Comparison of ENCODE assay signal across 13 mouse cellular contexts in the genomic region with DNA sequence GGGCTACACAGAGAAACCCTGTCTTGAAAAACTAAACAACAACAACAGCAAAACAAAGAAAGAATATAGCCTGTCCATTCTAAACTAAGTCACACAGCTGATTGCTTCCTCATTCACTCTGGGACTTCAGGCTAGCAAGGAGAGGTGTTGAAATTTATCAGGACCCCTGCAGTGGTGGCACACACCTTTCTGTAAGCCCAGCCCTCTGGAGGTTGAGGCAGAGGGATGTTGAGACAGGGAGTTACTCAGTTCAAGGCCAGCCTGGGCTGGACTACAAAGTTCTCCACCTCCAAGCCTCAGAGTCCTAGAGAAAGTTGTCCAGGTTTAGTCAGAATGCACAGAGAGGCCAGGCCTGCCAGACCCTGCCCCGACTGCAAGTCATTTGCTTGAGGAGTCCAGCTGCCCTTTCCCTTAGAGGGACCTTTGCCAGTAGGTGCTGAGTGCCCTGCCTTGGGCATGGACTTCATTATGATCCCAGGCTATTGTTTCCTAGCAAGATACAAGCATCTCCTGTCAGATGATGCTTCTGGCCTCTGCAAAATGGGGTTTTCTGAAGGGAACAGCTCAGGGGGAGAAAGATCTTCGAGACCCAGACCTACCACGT. TPM values are rescaled to one million over a fixed set of nuclear protein-coding genes. Genes with fewer than 3 reads are reported as not detected.
A peak's percentile ranks its signal among the peaks of the same experiment; 100 is the strongest.
DNase-seq lines count a peak whose midpoint lies in the region; ATAC-seq and TF ChIP-seq lines count a peak whose summit lies in the region.
"Had no signal": no experiment of that assay in that cellular context is flagged by ENCODE, and none has a peak within 500 bp of the region (broad histone marks: within the 10 kb centered on the region; RNA-seq: fewer than 3 reads in every experiment).

No protein-coding gene starts in this region.

- intact Hi-C loops in gastrocnemius, adult 2 months (cut with DNase I), result no loop called here

- peak overlapping the region; percentile 12 for H3K27ac ChIP-seq in gastrocnemius, adult 2 months
- H3K27ac ChIP-seq in intestine, embryonic 15.5 days, result peak overlapping the region; percentile 38; the same call in 1 of the 2 replicates
- no peak overlapping the region for H3K27ac ChIP-seq in intestine, embryonic 16.5 days (ENCODE audit: low read length)
- peak overlapping the region; percentile 34; the same call in 1 of the 2 replicates for H3K27ac ChIP-seq in stomach, embryonic 14.5 days (ENCODE audit: low read length)
- H3K27ac ChIP-seq in stomach, postnatal 0 days (replicated peaks), result no peak overlapping the region
- H3K27ac ChIP-seq: liver, embryonic 15.5 days had no signal

- no peak overlapping the region for H3K4me3 ChIP-seq in gastrocnemius, adult 2 months
- no peak overlapping the region for H3K4me3 ChIP-seq in intestine, embryonic 15.5 days (replicated peaks)
- no peak overlapping the region for H3K4me3 ChIP-seq in intestine, embryonic 16.5 days (ENCODE audit: low read length)
- no peak overlapping the region for H3K4me3 ChIP-seq in stomach, embryonic 14.5 days (ENCODE audit: low read depth, low read length)
- no peak overlapping the region for H3K4me3 ChIP-seq in stomach, postnatal 0 days (ENCODE audit: low read depth, low read length)
- H3K4me3 ChIP-seq: liver, embryonic 15.5 days had no signal

- H3K27me3 ChIP-seq in intestine, embryonic 15.5 days (replicated peaks), result no peaks in the 10 kb centered on the region
- no peaks in the 10 kb centered on the region for H3K27me3 ChIP-seq in intestine, embryonic 16.5 days (replicated peaks; ENCODE audit: control insufficient read depth, insufficient read depth, low read length)
- H3K27me3 ChIP-seq in stomach, embryonic 14.5 days (ENCODE audit: control insufficient read depth, insufficient read depth, low read length), result no peaks in the 10 kb centered on the region
- no peaks in the 10 kb centered on the region for H3K27me3 ChIP-seq in stomach, postnatal 0 days (ENCODE audit: control insufficient read depth, insufficient read depth, low read length)
- H3K27me3 ChIP-seq: Patski had no signal

- TF ChIP-seq CTCF in gastrocnemius, adult 2 months (IDR thresholded peaks at IDR 0.05), result no peak
- no peak for TF ChIP-seq CTCF in stomach, postnatal 0 days (IDR thresholded peaks at IDR 0.05; ENCODE audit: low read depth)

- peaks cover 46% of the 10 kb centered on the region for H3K4me1 ChIP-seq in intestine, embryonic 15.5 days (replicated peaks)
- H3K4me1 ChIP-seq in intestine, embryonic 16.5 days (ENCODE audit: control insufficient read depth, insufficient read depth, low read length), result peaks cover 36% of the 10 kb centered on the region
- H3K4me1 ChIP-seq in stomach, embryonic 14.5 days (ENCODE audit: control insufficient read depth, insufficient read depth, low read length), result peaks cover 44% of the 10 kb centered on the region
- peaks cover 6% of the 10 kb centered on the region; the same call in 1 of the 2 replicates for H3K4me1 ChIP-seq in stomach, postnatal 0 days (replicated peaks; ENCODE audit: control insufficient read depth, insufficient read depth)

- H3K4me2 ChIP-seq in intestine, embryonic 15.5 days (replicated peaks), result no peak overlapping the region
- no peak overlapping the region for H3K4me2 ChIP-seq in intestine, embryonic 16.5 days (ENCODE audit: low read depth, low read length)
- no peak overlapping the region for H3K4me2 ChIP-seq in stomach, embryonic 14.5 days (replicated peaks; ENCODE audit: low read depth, low read length)
- no peak overlapping the region for H3K4me2 ChIP-seq in stomach, postnatal 0 days (replicated peaks; ENCODE audit: low read depth)
- H3K4me2 ChIP-seq: liver, embryonic 15.5 days had no signal

- WGBS in intestine, embryonic 15.5 days, result 50% methylated on average over 3 of the region's 3 CpGs
- 58% methylated on average over 3 of the region's 3 CpGs for WGBS in intestine, embryonic 16.5 days
- 41% methylated on average over 3 of the region's 3 CpGs for WGBS in stomach, embryonic 14.5 days
- 61% methylated on average over 3 of the region's 3 CpGs for WGBS in stomach, postnatal 0 days

- DNase-seq in gastrocnemius, adult 2 months, result no peak
- DNase-seq in gastrocnemius, adult 18-20 months (ENCODE audit: low spot score), result no peak
- DNase-seq in stomach, postnatal 0 days (ENCODE audit: low spot score), result no peak
- DNase-seq in adrenal gland, postnatal 25 days, result no peak
- DNase-seq in spleen, postnatal 10 days (ENCODE audit: low spot score in 2 of 2), result no peak
- DNase-seq: cerebellum, adult 11-12 months; embryo, embryonic 11 days had no signal

- H3K9ac ChIP-seq in intestine, embryonic 15.5 days, result no peak overlapping the region
- H3K9ac ChIP-seq in intestine, embryonic 16.5 days (ENCODE audit: low read depth, low read length), result no peak overlapping the region
- H3K9ac ChIP-seq in stomach, embryonic 14.5 days (replicated peaks; ENCODE audit: low read depth, low read length), result no peak overlapping the region
- H3K9ac ChIP-seq in stomach, postnatal 0 days (ENCODE audit: low read length), result no peak overlapping the region
- H3K9ac ChIP-seq: liver, embryonic 15.5 days had no signal

- ATAC-seq in intestine, embryonic 15.5 days, result no peak
- ATAC-seq in intestine, embryonic 16.5 days, result no peak
- no peak for ATAC-seq in stomach, embryonic 14.5 days (ENCODE audit: insufficient number of reproducible peaks, insufficient read depth, low FRiP score, low read depth)
- no peak for ATAC-seq in stomach, postnatal 0 days (ENCODE audit: low FRiP score, low TSS enrichment)
- ATAC-seq: forebrain, embryonic 16.5 days; Patski had no signal

- no peaks in the 10 kb centered on the region for H3K9me3 ChIP-seq in intestine, embryonic 15.5 days
- no peaks in the 10 kb centered on the region for H3K9me3 ChIP-seq in intestine, embryonic 16.5 days (ENCODE audit: control insufficient read depth, low read length)
- no peaks in the 10 kb centered on the region for H3K9me3 ChIP-seq in stomach, embryonic 14.5 days (ENCODE audit: control insufficient read depth, low read depth, low read length)
- H3K9me3 ChIP-seq in stomach, postnatal 0 days (ENCODE audit: control insufficient read depth, low read length), result no peaks in the 10 kb centered on the region
- H3K9me3 ChIP-seq: liver, embryonic 15.5 days had no signal

- TF ChIP-seq EP300 in stomach, postnatal 0 days (optimal IDR thresholded peaks at IDR 0.05), result no peak

- H3K36me3 ChIP-seq in intestine, embryonic 15.5 days, result no peaks in the 10 kb centered on the region
- H3K36me3 ChIP-seq in intestine, embryonic 16.5 days (ENCODE audit: control insufficient read depth, insufficient read depth, low read length), result no peaks in the 10 kb centered on the region
- no peaks in the 10 kb centered on the region for H3K36me3 ChIP-seq in stomach, embryonic 14.5 days (ENCODE audit: control insufficient read depth, insufficient read depth, low read length)
- H3K36me3 ChIP-seq in stomach, postnatal 0 days (ENCODE audit: control insufficient read depth, insufficient read depth, low read length), result no peaks in the 10 kb centered on the region
- H3K36me3 ChIP-seq: liver, embryonic 15.5 days had no signal

RNA-seq across cellular contexts. Expression of gene Ssbp3, which starts 47.6 kb away (rescaled TPM):
- total RNA-seq in gastrocnemius, adult 2 months (2021), result 10 to 100 TPM; 23.7 to 30.0 TPM
- 10 to 100 TPM; 20.5 to 25.5 TPM for total RNA-seq in gastrocnemius, adult 18-20 months (2021)
- polyA plus RNA-seq in intestine, embryonic 15.5 days (2015; fragmentation: Nextera tagmentation; extraction: Ambion mirVana), result 83.7 and 86.0 TPM in 2 replicates
- 38.0 and 53.4 TPM in 2 replicates for polyA plus RNA-seq in intestine, embryonic 16.5 days (2015; fragmentation: Nextera tagmentation; extraction: Ambion mirVana)
- 79.9 and 83.9 TPM in 2 replicates for polyA plus RNA-seq in stomach, embryonic 14.5 days (2014; fragmentation: Nextera tagmentation; extraction: Ambion mirVana)
- 39.3 and 50.0 TPM in 2 replicates for polyA plus RNA-seq in stomach, postnatal 0 days (2015; fragmentation: Nextera tagmentation; extraction: Ambion mirVana)
- total RNA-seq in adrenal gland, postnatal 25 days (2021), result 70.8 and 82.6 TPM in 2 replicates

RNA-seq across cellular contexts. Expression of gene Acot11, which starts 58.1 kb away (rescaled TPM):
- 10 to 100 TPM in 1 of 2 experiments, 1 to 10 TPM in 1; 7.1 to 17.3 TPM for total RNA-seq in gastrocnemius, adult 2 months (2021)
- 10 to 100 TPM in 1 of 2 experiments, 1 to 10 TPM in 1; 9.9 to 13.2 TPM for total RNA-seq in gastrocnemius, adult 18-20 months (2021)
- 12.2 and 14.1 TPM in 2 replicates for polyA plus RNA-seq in intestine, embryonic 15.5 days (2015; fragmentation: Nextera tagmentation; extraction: Ambion mirVana)
- polyA plus RNA-seq in intestine, embryonic 16.5 days (2015; fragmentation: Nextera tagmentation; extraction: Ambion mirVana), result 18.3 and 21.5 TPM in 2 replicates
- polyA plus RNA-seq in stomach, embryonic 14.5 days (2014; fragmentation: Nextera tagmentation; extraction: Ambion mirVana), result 3.7 and 3.9 TPM in 2 replicates
- 2.8 and 3.1 TPM in 2 replicates for polyA plus RNA-seq in stomach, postnatal 0 days (2015; fragmentation: Nextera tagmentation; extraction: Ambion mirVana)
- 32.5 and 50.9 TPM in 2 replicates for total RNA-seq in adrenal gland, postnatal 25 days (2021)

Comparison
In these comparisons a context has a peak if more than half of its experiments do, and no peak if none do; other contexts are left out.
1. H3K27ac ChIP-seq: peak in gastrocnemius, adult 2 months (single experiment), intestine, embryonic 15.5 days (single experiment) and stomach, embryonic 14.5 days (single experiment); none in intestine, embryonic 16.5 days (single experiment) and stomach, postnatal 0 days (single experiment).